Mouse (Mus musculus) embryonic fibroblast, embryonic 13.5 days (primary cell): ENCODE results near the gene 2810006K23Rik.

Experiments used
- CTCF ChIP-seq: IDR thresholded peaks from 2 replicates; pipeline ENCODE4 v1.5.1; 2011; ENCODE audit warnings: mild to moderate bottlenecking, control low read depth, low read length, moderate library complexity, borderline replicate concordance; ENCODE audit not compliant: insufficient read depth
- POLR2A ChIP-seq: IDR thresholded peaks from 2 replicates; pipeline ENCODE4 v1.6.1; 2011; ENCODE audit warnings: low read depth, mild to moderate bottlenecking, control low read depth, low read length, moderate library complexity

- TF ChIP-seq CTCF (no peak), POLR2A (no peak)
Measured at GRCm38 (mm10) chr5:124351604-124352003, 23.7 kb downstream of the 2810006K23Rik start.
